Mouse (Mus musculus) forebrain, embryonic 10.5 days (tissue): ENCODE results near the gene Creb5. TPM values are rescaled to one million over a fixed set of nuclear protein-coding genes. Genes with fewer than 3 reads are reported as not detected.

Experiments
- DNase-seq: peaks from one replicate; pipeline ENCODE4 v3.0.0-alpha.2; 2017; ENCODE audit warnings: low spot score; ENCODE audit errors: extremely low spot score
- H3K27ac ChIP-seq: fragments of 300-500 bp; sonication (generic); 2 replicates; pipeline ENCODE4 v1.5.1; 2016; ENCODE audit warnings: mild to moderate bottlenecking
- H3K27me3 ChIP-seq: fragments of 300-500 bp; sonication (generic); 2 replicates; pipeline ENCODE4 v1.6.1; 2016; ENCODE audit warnings: mild to moderate bottlenecking; ENCODE audit not compliant: poor library complexity, severe bottlenecking
- H3K36me3 ChIP-seq: fragments of 300-500 bp; sonication (generic); replicated peaks from 2 replicates; pipeline ENCODE4 v1.6.1; 2016; ENCODE audit warnings: mild to moderate bottlenecking, moderate library complexity
- H3K4me1 ChIP-seq: fragments of 300-500 bp; sonication (generic); 2 replicates; pipeline ENCODE4 v1.6.1; 2016
- H3K4me3 ChIP-seq: fragments of 300-500 bp; sonication (generic); 2 replicates; pipeline ENCODE4 v1.5.1; 2016; ENCODE audit warnings: mild to moderate bottlenecking, moderate library complexity
- H3K9me3 ChIP-seq: fragments of 300-500 bp; sonication (generic); 2 replicates; pipeline ENCODE4 v1.6.1; 2016; ENCODE audit warnings: mild to moderate bottlenecking, moderate library complexity
- WGBS: fragments of 180-500 bp; shearing (Covaris S2); methylation state at CpG from one replicate; pipeline ENCODE4 v1.1.7; 2016; 5-methylcytosine and 5-hydroxymethylcytosine counted together
- polyA plus RNA-seq: library from polyadenylated mRNA; unstranded; fragments of >200 nt; fragmentation: Nextera tagmentation; extraction: Ambion mirVana; gene quantifications from 2 replicates; pipeline ENCODE4 v1.2.1, GENCODE M21; 2016

The Creb5 gene
- polyA plus RNA-seq, 1 experiment from 2014 or later = 22.9 TPM

DNA sequence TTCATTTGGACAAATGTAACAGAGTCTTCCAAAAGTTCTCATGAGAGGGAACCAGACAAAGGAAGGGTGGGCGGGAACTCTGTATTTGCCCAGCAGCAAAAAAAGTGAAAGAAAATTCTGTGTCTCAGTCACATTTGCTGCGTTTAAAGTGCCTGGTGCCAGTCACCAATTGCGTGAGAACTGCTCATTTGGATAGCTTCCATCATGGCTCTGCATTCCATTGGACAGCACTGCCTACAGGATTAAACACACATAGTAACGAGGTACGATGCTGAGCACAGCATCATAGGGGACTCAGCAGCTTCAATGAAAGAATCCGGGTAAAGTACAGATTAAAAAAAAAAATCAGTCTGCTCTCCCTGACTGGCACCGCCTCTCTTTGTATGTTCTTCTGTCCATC lies 443.4 kb downstream of the Creb5 start:
- no peaks in the 10 kb centered on the region for H3K9me3 ChIP-seq
- no peak overlapping the region for H3K4me3 ChIP-seq
- H3K4me1 ChIP-seq = peaks cover 7% of the 10 kb centered on the region; the same call in 1 of the 2 replicates
- H3K36me3 ChIP-seq = no peaks in the 10 kb centered on the region
- 85% methylated on average over 7 of the region's 7 CpGs for WGBS
- no peak overlapping the region for H3K27ac ChIP-seq
- DNase-seq = no peak
- no peaks in the 10 kb centered on the region for H3K27me3 ChIP-seq

DNA sequence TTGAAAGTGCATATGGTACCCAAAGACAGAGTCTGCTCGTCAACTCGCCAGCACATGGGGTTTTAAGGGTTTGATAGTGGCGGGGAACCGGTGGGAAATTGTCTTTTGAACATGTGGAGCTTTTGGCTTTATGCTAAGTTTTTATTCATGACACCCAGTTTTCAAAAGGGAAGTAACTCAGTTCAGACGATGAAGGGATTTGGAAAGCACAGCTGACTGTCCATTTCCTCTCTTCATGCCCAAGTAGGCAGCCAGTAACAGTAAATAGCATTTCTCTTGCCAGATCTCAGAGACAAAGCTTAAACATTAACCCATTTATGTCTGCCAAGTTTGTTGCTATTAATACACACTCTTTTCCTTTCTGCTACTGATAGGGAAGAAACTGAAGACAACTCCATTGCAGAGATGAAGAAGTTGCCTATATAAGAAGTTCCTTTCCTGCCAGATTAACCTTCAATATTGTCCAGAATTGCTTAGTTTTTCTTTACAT lies 444.0 kb downstream of the Creb5 start:
- WGBS = 89% methylated on average over 5 of the region's 5 CpGs
- no peak overlapping the region for H3K4me3 ChIP-seq
- H3K27ac ChIP-seq = no peak overlapping the region
- H3K27me3 ChIP-seq = no peaks in the 10 kb centered on the region
- DNase-seq = no peak
- no peaks in the 10 kb centered on the region for H3K36me3 ChIP-seq
- H3K9me3 ChIP-seq = no peaks in the 10 kb centered on the region
- peaks cover 7% of the 10 kb centered on the region; the same call in 1 of the 2 replicates for H3K4me1 ChIP-seq

DNA sequence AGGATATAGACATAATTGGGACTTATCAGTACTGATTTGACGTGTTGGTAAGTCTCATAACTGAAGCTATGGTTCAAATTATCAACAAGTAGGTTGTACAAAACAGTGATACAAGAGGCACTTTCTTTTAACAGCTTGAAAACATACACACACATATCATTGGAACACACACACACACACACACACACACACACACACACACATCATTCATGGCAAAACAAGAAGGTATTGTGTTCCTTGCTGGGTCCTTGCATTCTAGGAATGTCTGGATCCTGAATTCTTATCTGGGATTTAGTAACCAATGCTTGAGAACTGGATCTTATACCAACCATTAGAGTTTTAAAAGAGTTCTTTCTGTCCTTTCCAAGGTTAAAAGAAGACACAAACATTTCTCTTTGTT lies 446.5 kb downstream of the Creb5 start:
- no peaks in the 10 kb centered on the region for H3K9me3 ChIP-seq
- H3K4me1 ChIP-seq = peaks cover 7% of the 10 kb centered on the region; the same call in 1 of the 2 replicates
- no peak for DNase-seq
- H3K27ac ChIP-seq = no peak overlapping the region
- H3K36me3 ChIP-seq = no peaks in the 10 kb centered on the region
- WGBS = 94% methylated on average over 1 of the region's 1 CpGs
- no peak overlapping the region for H3K4me3 ChIP-seq
- no peaks in the 10 kb centered on the region for H3K27me3 ChIP-seq

DNA sequence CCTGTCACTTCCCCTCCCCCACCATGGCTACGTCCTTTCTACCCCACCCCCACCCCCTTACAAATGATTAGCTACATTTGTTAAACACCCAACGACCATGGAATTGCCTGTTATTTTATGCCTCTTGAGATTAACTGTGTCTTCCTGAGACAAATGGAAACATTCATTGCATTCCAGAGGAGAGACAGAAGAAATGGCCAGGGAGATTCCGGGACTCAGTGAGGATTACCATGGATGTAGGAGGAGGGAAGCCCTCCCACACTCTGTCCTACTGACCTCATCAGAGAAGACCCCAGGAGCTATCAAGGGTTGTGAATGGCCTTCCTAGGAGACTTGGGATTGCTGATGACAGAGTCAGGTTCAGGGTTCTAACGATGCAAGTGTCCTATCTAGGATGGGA lies 446.9 kb downstream of the Creb5 start:
- no peak overlapping the region for H3K27ac ChIP-seq
- 51% methylated on average over 4 of the region's 4 CpGs for WGBS
- no peaks in the 10 kb centered on the region for H3K27me3 ChIP-seq
- H3K36me3 ChIP-seq = no peaks in the 10 kb centered on the region
- no peaks in the 10 kb centered on the region for H3K9me3 ChIP-seq
- no peak overlapping the region for H3K4me3 ChIP-seq
- peaks cover 7% of the 10 kb centered on the region; the same call in 1 of the 2 replicates for H3K4me1 ChIP-seq
- no peak for DNase-seq

DNA sequence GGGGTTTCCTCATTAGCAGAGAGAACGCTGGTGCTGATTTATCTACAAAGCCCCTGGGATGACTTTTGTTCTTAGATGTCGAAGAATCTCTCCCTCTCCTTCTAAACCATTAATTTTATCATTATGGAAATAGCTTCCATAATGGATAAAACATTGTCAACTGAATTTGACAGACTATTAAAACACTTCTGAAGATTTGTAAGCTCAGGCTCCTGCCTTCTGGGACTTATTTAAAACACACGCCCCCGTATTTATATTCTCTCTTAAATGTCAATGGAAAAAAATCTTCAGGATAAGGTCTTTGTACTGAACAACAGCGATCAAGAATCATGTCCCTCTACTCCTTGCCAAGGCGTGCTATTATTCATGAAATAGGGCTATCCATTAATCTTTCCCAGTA lies 448.6 kb downstream of the Creb5 start:
- WGBS = 90% methylated on average over 6 of the region's 6 CpGs
- Histone ChIP-seq H3K36me3 (no peaks in the 10 kb centered on the region), H3K27ac (no peak overlapping the region), H3K9me3 (no peaks in the 10 kb centered on the region), H3K4me3 (no peak overlapping the region), H3K4me1 (peaks cover 7% of the 10 kb centered on the region; the same call in 1 of the 2 replicates), H3K27me3 (no peaks in the 10 kb centered on the region)
- DNase-seq = no peak

DNA sequence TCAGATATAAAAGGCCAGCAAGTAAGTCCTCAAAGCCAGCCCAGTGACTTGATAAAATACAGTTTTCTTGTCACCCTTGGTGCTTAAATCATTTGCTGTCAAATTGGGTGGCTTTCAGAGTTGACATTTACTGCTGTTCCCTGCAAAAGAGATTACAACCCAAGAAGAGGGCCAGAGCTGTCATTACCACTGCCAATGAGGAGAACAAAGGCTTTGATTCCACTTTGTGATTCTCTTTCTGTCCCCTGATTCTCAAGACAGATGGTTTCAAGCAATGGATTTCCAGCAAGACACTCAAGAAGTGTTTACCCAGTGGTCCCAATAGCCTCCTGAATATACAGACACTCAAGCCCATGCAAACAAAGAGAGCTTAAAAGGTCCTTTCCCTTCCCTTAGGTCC lies 451.1 kb downstream of the Creb5 start:
- H3K4me3 ChIP-seq = no peak overlapping the region
- 0 out of 2 replicates have a peak, but pooled peaks cover 4% of the 10 kb centered on the region for H3K27me3 ChIP-seq
- no peak for DNase-seq
- H3K36me3 ChIP-seq = no peaks in the 10 kb centered on the region
- no peaks in the 10 kb centered on the region for H3K9me3 ChIP-seq
- H3K4me1 ChIP-seq = peaks cover 7% of the 10 kb centered on the region; the same call in 1 of the 2 replicates
- no peak overlapping the region for H3K27ac ChIP-seq

DNA sequence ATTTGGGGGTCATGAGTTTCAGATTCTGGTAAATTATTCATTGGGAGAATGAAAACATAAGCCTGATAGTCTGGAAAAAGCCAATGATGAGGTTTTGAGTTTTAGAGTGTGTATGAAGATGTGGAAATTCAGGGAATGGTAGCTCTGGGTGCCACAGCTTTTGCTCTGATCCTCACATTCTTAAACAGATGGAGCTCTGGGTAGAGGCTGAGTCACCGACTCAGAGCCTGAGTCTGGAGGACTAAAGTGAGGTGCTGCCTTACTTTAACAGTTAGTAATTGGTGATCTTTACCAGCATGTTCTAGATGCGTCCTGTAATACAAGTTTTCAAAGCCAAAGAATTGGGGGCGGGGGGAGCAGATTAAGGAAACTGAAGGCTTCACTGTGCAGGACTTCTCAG lies 454.2 kb downstream of the Creb5 start:
- no peaks in the 10 kb centered on the region for H3K9me3 ChIP-seq
- H3K27ac ChIP-seq = no peak overlapping the region
- DNase-seq = no peak
- H3K36me3 ChIP-seq = no peaks in the 10 kb centered on the region
- H3K27me3 ChIP-seq = 0 out of 2 replicates have a peak, but pooled peaks cover 4% of the 10 kb centered on the region
- no peaks in the 10 kb centered on the region for H3K4me1 ChIP-seq
- 90% methylated on average over 3 of the region's 3 CpGs for WGBS
- H3K4me3 ChIP-seq = no peak overlapping the region

Other genes with a start within 250 kb of the Creb5 start
- 1.9 and 2.2 TPM in 2 replicates for gene Jazf1, start 218.6 kb upstream of the Creb5 start, polyA plus RNA-seq